Mouse (Mus musculus) frontal cortex, adult 2 months (tissue): ENCODE results near the gene Olfr854. TPM values are rescaled to one million over a fixed set of nuclear protein-coding genes. Genes with fewer than 3 reads are reported as not detected.

ENCODE experiments used
- DNase-seq, 2 experiments: peaks; one replicate each; pipeline ENCODE4 v3.0.0; 2022; ENCODE audit warnings: low spot score in 1 of 2; ENCODE audit errors: extremely low spot score in 1 of 2
- polyA plus RNA-seq: library from polyadenylated mRNA; depleted of rRNA; stranded (reverse); fragments of >200 nt; gene quantifications from 2 replicates; pipeline ENCODE4 v1.2.3, GENCODE M21; 2012; rRNA removed

The Olfr854 gene
- not detected in 2 replicates for polyA plus RNA-seq

DNA sequence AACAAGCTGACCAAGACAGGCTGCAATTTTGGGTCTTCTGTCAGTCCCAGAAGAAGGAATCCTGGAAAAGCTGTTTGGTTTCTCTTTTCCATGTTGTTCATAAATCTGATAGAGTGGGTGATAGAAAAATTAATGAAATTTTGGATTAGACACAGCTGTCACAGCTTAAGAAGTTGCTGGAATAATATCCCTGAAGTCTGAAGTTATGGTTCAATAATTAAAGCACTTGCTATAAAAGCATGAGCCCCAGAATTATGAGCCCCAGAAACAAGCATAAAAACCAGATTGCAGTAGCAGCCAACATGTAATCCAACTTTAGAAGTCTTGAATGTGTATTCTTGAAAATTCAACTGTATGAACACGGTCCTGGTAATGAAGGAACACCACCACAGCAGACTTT, at the start of gene Olfr854:
Gene Olfr854, minus strand, starts transcription at position 101 of the 400 bp plus-strand sequence.
- no peak for DNase-seq

DNA sequence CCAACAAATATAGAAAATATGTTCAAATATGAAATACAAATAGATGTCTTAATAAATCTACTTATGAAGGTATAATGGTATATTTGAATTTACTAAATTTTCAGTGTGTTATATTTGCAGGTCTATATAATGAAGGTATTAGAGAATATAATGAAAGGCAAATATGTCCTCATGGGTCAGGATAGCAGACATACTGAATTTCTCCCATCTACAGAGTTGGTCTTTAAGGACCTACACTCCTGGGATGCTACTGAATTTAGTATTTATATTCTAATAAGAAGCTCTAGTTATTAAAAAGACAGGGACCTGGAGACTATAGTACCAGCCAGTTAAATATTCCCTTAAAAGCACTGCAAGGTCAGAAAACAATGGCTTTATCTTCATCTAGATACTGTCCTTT, 15.1 kb upstream of the Olfr854 start, which contains the start of gene Olfr855:
Gene Olfr855, plus strand, starts transcription at position 301 of the 400 bp plus-strand sequence.
- no peak for DNase-seq

DNA sequence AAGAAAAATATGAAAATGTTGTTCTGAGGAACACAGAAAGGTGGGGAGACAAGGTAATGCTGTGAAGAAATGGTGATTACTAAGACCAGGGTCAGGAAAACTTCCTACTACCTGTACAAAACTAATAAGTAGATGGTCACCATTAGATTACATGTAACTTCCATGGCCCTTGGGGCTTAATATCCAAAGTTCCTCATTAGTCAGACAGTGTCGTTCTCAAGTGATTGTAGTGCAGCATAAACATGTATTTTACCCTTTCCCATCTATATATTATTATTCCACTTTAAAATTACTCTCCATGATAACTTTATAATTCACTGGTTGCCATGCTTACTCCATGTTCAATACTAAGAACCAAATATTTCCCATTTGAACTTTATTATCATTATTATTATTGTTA, 26.2 kb downstream of the Olfr854 start, which contains the start of gene Olfr853:
Gene Olfr853, minus strand, starts transcription at position 101 of the 400 bp plus-strand sequence.
- no peak for DNase-seq

Other genes starting within 250 kb of the Olfr854 start
- not detected in 2 replicates for gene Olfr845, start 230.9 kb downstream of the Olfr854 start, polyA plus RNA-seq
- gene Olfr846, start 203.4 kb downstream of the Olfr854 start, polyA plus RNA-seq: not detected in 2 replicates
- gene Olfr847, start 188.7 kb downstream of the Olfr854 start, polyA plus RNA-seq: not detected in 2 replicates
- gene Olfr849, start 127.1 kb downstream of the Olfr854 start, polyA plus RNA-seq: not detected in 2 replicates
- gene Olfr850, start 89.1 kb downstream of the Olfr854 start, polyA plus RNA-seq: not detected in 2 replicates
- gene Olfr851, start 74.1 kb downstream of the Olfr854 start, polyA plus RNA-seq: not detected in 2 replicates
- not detected in 2 replicates for gene Olfr853, start 26.3 kb downstream of the Olfr854 start, polyA plus RNA-seq
- gene Olfr855, start 15.2 kb upstream of the Olfr854 start, polyA plus RNA-seq: not detected in 2 replicates
- gene Zfp317, start 54.7 kb upstream of the Olfr854 start, polyA plus RNA-seq: 21.5 and 25.5 TPM in 2 replicates
- gene Olfr857, start 142.1 kb upstream of the Olfr854 start, polyA plus RNA-seq: 0.14 TPM in 1 of 2 replicates, not detected in the other
- not detected in 2 replicates for gene Olfr58, start 212.9 kb upstream of the Olfr854 start, polyA plus RNA-seq
- gene Olfr859, start 237.5 kb upstream of the Olfr854 start, polyA plus RNA-seq: 0.04 and 0.06 TPM in 2 replicates